Mouse (Mus musculus) large intestine, adult 2 months (tissue): ENCODE measurements at regions not wholly inside any gene's neighbourhood (a gene's known extent, or its start where the extent isn't known, plus 50 kb on each side); places are given as distances from the start of the nearest gene placed in this dataset.

ENCODE experiments used
- DNase-seq: peaks from one replicate; pipeline ENCODE4 v3.0.0-alpha.2; 2012; ENCODE audit warnings: low read depth, low spot score
- WGBS: fragments of 180-500 bp; shearing (Covaris S2); methylation state at CpG from one replicate; pipeline ENCODE4 v1.1.7; 2018; 5-methylcytosine and 5-hydroxymethylcytosine counted together

DNA sequence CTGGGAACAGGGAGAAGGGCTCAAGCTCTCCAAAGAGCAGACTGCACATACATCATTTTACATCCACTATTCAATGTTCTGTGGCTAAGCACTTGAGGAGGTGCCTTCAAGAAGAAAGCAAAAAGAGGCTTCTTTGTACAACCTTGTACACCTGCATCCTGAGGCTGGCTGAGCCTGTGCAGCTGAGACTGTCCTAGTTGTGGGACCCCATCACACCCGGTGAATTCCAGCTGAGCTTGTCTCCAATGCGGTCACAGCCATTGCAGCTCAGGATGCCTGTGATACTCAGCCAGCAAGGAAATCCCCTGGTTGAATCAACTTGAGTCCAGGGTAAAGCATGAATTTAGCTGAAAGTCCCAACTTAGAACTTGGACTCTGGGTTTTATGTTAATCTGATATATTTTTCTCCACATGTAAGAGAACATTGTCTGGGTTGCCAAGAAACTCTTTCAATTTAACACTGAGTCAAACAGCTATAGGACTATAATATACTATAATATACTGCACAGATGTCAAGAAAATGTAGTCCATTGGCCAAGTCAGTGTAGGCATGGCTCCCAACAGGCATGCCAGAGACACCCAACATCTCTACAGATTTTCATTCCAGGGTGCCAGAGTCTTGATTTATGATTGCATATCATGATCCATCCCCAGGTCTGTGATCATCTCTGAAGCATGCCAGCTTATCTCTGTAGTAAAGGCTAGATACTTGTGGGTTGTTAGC lies 599.2 kb downstream of the Pard3 start:
- WGBS, result 95% methylated on average over 2 of the region's 2 CpGs
- no peak for DNase-seq

DNA sequence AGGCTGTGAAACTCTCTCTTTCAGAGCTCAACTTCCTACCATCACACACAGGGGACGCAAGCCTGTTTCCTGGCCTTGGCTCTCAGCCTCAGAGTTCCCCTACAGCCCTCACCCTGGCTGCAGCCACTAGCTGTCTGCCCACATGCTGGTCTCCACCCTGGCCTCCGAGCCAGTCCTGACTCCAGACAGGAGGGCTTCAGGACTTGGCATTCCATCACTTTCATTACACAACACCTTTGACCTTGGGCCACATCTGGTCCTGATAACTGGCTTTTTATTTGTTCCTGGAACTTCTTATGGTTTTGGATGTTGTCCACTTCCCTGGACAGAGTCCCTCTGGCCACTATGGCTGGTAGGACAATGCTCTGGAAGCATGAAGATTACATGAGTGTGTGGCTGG lies 602.9 kb downstream of the Pard3 start:
- 46% methylated on average over 2 of the region's 2 CpGs for WGBS

DNA sequence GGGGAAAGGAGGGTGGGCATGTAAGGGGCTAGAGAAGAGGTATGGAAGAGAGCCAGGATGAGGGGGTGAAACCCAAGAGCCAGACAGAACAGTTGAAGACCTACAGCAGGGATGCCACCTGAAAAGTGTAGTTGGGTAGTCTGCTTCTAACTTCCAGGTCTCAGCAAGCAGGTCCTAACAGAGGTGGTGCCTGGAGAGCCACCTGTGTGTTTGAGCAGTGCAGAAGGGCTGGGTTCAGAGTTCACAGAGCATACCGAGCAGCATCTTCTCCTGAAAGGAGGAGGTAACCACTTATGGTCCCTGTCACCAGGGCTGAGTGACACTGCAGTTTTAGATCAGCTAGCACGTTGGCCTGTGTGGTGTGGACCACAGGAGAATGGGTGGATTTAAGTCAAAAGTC lies 605.3 kb downstream of the Pard3 start:
- no peak for DNase-seq
- WGBS, result 37% methylated on average over 2 of the region's 2 CpGs

More for the DNA sequence above, 602.9 kb downstream of the Pard3 start:
- no peak for DNase-seq

DNA sequence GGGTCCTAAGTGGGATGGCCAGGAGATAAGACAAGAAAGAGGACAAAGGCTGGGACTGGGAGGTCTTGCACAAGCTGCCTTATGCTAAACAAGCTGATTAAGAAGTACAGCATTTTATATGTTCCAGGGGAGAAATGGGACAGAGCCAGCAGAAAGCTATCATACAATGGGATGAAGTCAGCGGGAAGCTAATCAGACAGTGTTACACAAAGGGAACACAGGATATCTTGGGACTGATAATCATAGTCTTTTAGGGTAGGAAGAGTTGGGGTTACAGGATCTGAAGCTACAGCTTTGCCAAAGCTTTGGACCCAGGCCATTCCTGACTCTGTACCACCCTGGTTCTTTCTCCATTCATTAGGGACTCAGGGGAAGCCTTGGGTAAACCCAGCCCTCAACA lies 610.4 kb downstream of the Pard3 start:
- no peak for DNase-seq
- 88% methylated on average over 1 of the region's 1 CpGs for WGBS

DNA sequence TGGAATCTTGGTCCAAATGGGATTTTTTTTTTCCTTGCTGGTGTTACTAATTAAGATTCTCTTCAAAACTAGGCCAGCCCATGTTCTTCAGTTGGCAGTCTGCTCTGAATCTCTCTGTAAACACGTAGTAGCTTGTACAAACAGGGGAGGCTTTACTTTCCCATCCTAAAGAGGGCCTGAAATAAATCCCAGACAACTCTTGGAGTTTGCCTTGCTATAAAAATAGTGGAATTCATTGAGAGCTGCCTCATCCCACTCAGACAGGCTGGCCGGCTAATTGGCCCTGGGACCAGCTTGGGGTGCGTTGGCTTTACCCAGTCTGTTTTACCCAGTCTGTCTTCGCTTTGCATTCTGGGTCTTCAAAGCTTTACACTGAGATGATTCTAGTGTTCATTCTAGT lies 611.7 kb downstream of the Pard3 start:
- 45% methylated on average over 4 of the region's 4 CpGs for WGBS

DNA sequence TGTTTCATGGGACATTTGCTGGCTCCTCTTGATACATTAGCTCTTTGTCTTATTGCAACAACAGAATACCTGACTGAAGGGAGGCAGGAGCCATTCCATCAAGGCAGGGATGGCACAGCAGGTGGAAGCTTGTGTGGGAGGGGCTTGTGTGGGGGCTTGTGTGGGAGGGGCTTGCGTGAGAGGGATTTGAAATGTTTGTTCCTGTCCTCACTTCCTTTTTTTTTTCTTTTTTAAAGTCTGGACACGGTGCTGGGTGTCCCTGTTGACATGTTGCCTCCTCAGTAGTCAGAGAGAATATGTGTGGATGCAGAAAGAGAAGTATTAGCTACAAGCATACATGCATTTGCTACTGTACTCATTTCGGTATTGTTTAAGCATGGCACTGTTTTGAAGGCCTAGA lies 616.5 kb downstream of the Pard3 start:
- DNase-seq, result no peak
- 59% methylated on average over 3 of the region's 3 CpGs for WGBS

More for the DNA sequence above, 611.7 kb downstream of the Pard3 start:
- no peak for DNase-seq

DNA sequence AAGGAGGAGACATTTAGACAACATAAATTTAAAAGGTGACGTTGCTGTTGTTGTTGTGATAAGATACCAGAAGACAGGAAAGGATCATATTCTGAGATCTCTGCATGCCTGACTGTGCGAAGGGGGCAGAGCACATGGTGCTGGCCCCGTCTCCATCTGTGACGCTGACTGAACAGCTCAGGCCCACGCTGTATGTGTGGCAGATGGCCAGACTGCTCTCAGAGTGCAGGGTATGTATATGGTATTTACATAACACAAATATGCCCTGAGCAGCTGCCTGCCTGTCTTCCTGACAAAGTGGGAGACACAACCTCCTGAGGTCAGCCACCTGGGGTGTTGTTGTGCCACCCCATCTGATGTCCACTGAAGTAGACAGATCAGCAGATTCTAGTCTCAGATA lies 620.5 kb downstream of the Pard3 start:
- 61% methylated on average over 5 of the region's 5 CpGs for WGBS
- no peak for DNase-seq

DNA sequence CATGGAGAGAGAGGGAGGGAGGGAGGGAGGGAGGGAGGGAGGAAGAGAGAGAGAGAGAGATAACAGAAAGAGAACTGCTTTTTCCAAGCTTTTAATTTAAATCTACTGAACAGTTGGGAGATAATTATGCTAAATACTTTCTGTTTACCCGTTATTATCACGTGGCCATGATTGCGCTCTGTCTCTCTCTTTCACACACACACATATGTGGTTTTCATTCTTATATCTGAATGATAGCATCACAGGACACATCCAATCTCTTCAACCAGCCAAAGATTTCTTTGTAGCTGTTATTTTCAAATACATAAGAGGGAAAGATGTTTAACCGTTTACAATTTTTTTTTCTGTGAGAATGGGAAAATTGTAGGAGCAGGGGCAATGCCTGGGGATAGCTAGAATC lies 627.1 kb downstream of the Pard3 start:
- WGBS, result 81% methylated on average over 4 of the region's 4 CpGs
- no peak for DNase-seq

DNA sequence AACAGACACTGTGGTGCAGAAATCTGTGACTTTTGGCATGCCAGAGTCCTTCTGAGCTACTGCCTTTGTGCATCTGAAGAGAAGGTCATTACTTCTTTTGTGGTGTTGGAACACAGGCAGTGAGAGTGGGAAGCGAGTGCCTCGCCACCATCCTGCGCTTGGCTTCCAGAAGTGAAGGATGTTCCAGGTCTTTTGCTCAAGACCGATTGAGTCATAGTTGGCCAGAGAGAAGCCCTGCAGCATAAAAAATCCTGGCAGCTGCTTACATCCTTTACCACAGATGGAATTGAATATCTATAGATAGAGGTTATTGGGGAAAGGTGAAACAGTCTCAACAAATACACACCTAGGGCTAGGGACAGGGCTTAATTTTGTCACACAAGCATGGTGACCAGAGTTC lies 634.7 kb downstream of the Pard3 start:
- 80% methylated on average over 4 of the region's 4 CpGs for WGBS
- DNase-seq, result no peak

DNA sequence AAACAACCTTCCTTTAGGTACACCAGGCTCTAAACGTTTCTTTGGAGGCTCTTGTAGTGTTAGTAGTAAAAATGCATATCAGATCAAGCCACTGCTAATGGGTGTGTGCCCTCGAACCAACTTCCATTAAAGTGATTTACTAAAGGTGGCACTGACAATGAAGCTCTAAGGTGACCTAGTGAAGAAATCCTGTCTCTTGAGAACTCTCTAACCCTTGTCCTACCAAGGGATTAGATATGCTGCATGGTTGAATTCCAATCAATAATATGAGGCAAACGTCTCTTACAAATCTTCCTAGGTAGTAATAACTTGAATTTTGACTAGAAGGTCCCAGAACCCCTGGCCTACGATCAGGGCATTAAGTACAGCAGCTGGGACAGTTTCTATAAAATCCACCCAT lies 640.7 kb downstream of the Pard3 start:
- WGBS, result 55% methylated on average over 4 of the region's 4 CpGs
- DNase-seq, result no peak

DNA sequence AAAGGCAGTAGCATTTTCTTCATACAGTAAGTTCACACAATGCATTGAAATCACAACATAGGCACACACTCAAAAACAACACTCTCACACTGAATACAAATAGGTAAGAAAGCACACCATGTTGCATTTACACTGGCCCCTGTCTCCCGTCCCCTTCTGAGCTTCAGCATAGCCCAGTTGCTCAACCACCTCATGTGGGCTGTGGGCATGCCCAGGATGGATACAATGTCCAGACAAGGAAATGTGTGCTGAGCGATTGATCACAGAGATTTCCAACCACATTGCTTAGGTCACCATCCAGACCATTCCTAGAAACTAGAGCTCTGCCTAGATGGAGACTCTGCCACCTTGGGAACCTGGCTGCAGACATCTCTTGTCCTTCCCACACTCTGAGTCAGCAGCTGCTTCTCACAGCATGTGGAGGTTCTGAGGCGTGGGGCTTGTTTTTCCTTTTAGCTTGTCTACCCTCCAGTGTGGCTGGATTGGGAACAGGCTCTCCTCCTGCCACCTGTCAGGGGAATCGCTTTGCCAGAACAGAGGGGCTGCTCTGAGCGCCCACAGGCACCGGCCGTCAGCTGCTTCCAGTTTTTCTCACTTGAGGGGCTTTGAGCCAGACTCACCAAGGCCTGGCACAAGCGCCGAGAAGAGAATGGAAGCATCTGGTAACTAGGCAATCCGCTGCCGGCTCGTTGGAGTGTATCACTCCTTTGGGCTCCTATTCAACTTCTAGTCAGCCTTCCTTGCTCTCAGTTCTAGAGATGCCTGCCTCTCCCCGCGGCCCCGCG lies 642.5 kb downstream of the Pard3 start:
- 60% methylated on average over 16 of the region's 16 CpGs for WGBS
- no peak for DNase-seq

DNA sequence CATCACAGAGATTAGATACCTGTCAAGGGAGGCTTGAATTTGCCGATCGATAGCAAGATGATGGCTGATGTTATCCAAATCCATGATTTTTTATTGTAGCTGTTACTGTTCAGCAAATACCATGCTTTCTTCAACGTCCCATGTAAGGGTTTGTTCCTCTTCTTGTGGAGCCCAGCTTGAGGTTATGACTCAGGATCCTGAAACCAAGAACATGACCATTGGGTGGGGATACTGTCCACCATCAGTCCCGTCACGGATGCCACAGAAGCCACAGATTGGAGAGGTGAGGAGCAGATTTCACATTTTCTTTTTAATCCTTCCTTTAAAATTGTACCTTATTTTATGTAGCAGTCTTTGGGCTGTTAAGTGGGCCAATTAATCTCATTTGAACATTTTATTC lies 645.7 kb downstream of the Pard3 start:
- no peak for DNase-seq
- WGBS, result 87% methylated on average over 5 of the region's 5 CpGs

DNA sequence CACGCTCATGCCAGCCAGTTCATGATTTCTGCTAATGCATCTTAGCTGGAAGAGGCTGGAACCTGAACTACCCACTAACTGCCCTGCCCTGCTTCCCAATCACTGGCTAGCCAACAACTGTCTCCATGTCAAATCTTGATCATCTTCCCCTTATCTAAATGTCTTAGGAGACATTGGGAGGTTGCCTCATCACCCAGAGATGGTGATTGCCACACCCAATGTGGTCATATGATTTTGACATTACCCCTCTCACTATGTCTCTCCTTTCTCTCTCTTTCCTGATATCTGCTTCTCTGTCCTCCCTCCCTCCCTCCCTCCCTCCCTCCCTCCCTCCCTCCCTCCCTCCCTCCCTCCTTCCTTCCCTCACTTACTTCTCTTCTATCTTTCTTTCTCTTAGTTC lies 643.3 kb upstream of the Nrp1 start:
- no peak for DNase-seq
- 88% methylated on average over 1 of the region's 1 CpGs for WGBS

DNA sequence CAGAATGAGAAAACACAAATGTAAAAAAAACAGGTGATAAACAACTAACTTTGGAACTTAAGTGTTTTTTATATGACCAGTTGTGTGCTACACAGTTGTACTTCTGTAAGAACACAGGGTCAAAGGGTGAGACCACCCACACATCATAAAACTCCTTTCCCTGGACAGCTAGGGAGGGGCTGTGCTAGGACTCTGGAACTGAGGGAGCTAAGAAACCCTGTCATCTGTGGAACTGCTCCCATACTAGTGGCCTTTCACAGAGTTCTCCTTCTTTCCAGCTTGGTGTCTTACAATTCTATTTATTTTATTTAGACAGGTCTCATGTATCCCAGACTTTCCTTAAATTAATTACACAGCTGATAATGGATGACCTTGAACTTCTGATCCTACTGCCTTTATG lies 640.4 kb upstream of the Nrp1 start:
- no peak for DNase-seq

DNA sequence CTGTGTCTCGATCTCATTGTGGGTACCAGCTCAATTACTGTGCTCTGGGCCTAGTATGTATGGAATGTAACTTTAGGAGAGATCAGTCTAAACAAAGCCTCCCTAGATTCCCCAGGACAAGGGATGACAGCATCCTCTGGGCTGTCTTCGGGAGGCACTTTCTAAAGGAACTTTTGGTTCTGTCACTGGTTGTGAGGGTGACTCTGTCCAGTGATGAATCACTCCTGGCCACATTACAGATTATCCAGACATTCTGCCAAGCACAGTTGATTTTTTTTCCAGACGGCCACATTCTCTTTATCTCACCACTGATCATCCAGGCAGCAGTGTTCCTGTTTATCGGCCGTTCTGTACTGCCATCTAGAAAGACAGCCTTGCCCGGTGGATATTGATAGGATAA lies 638.5 kb upstream of the Nrp1 start:
- no peak for DNase-seq
- WGBS, result 15% methylated on average over 6 of the region's 6 CpGs

DNA sequence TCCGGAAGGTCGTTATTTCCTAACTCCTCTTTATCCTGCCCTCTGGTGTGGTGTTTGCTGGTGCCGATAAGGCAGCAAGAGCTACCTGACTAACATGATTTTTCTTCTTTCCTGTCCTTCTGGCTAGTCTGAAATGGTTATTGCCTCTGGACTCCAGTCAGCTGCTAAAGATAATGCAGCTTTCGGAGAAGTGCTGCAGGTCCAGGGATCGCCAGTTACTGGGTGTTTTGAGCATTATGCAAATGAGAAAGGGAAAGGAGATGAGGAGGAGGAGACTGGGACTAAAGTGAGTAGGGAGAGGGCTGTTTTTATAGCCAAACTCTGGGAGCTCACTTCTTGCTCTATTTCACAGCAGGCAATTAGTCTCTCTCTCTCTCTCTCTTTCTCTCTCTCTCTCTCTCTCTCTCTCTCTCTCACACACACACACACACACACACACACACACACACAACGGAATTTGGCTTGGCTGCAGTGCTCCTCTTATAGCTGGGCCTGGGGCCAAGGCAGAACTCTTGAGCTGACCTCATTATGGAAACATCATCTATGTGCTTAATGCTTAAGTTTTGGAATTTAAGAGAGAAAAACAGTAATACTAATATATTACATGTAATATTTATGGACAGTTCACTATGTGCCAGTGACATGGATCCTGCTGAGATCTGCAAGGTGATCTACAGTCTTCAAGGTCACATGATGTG lies 637.7 kb upstream of the Nrp1 start:
- DNase-seq, result no peak
- WGBS, result 14% methylated on average over 6 of the region's 6 CpGs

DNA sequence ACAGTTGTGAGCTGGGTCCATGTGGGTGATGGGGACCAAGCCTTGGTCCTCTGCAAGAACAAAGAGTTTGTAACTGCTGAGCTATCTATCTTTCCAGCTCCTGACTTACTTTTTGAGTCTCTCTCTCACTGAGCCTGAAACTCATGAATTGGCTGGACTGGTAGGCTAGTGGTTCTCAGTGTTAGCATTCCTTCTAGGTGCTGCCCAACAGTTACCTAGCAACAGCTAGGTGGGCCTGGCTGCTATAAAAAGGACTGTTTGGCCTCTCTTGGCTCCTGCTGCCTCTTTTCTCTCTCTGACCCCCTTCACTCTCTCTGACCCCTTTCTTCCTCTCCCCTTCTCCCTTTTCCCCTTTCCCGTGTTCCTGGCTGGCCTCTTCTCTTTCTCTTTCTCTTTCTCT lies 636.8 kb upstream of the Nrp1 start:
- no peak for DNase-seq
- WGBS, result 29% methylated on average over 1 of the region's 1 CpGs

DNA sequence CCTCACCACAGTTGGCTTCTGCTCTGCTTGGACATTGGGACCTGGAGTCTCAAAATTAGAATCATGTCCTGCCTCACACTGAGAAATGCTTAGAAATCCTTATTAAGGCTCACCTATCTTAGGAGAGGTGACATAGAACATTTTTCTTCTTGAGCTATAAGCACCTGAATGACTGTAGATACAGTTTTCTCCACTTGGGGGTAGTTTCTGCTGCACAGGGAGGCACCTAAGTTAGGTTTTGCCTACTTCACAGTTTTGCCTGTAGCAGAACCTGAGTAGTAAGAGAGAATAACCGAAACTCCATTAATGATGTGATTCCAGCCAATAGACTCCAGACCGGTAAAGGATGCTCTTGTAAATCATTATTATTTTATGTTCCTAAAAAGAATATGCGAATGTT lies 624.3 kb upstream of the Nrp1 start:
- no peak for DNase-seq
- WGBS, result 93% methylated on average over 3 of the region's 3 CpGs

DNA sequence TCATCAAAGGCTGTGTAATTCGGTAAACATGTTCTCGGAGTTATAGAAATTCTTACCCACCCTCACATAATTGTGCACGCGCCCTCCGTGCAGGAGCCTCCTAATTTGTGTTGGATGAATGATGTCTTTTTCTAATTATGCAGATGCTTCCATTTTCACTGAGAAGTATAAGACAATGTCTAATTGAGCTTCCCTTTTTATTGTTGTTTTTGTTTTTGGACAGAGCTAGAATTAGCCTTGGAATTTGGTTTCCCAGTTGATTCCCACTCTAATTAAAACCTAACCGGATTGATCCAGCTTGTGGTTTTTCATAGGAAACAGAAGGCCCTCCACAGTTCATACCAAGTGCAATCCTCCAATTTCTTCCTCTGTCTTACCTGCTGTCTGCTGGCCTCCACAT lies 616.2 kb upstream of the Nrp1 start:
- WGBS, result 96% methylated on average over 6 of the region's 6 CpGs
- no peak for DNase-seq

DNA sequence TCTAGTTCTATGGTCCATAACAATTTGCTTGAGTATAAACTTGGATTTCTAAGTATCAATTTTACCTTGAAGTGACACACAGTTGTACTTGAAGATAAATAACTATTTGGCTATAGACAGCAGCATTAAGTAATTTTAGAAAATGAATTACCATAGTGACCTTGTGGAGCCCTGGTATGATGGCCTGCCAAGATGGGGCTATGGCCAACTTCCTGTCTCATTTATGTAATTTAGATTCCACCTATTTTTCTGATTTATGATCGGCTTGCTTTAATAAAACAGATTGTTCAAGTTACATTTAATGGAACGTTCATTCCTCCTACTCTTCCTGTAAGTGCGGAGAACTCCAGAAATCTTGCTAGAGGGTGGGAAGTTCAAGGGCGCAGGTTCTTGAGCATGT lies 613.2 kb upstream of the Nrp1 start:
- DNase-seq, result no peak
- 86% methylated on average over 4 of the region's 4 CpGs for WGBS

DNA sequence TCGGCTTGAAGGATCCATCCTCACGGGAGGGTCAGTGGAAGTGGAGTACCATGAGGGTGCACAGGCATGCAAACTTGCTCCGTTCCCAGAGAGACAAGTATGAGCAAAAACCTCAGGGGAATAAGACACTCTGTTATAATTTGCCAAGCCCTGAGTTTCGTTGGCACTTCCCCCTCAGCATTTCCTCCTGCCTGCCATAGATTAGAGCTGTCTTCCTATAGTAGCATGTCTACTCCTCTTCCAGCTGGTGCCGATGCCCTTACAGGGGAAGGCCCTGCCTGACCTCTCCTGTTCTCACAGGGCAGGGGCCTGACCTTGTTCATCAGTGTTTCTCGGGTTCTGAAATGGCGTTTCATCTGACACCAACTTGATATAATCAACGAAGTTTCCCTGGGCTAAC lies 611.9 kb upstream of the Nrp1 start:
- 71% methylated on average over 8 of the region's 8 CpGs for WGBS
- no peak for DNase-seq
